Mouse (Mus musculus): ENCODE measurements around the gene Abhd15. TPM values are rescaled to one million over a fixed set of nuclear protein-coding genes. Genes with fewer than 3 reads are reported as not detected.
A peak's percentile ranks its signal among the peaks of the same experiment; 100 is the strongest.

The Abhd15 gene
- total RNA-seq, 1 experiment from 2014 or later = 9.4 TPM

DNA sequence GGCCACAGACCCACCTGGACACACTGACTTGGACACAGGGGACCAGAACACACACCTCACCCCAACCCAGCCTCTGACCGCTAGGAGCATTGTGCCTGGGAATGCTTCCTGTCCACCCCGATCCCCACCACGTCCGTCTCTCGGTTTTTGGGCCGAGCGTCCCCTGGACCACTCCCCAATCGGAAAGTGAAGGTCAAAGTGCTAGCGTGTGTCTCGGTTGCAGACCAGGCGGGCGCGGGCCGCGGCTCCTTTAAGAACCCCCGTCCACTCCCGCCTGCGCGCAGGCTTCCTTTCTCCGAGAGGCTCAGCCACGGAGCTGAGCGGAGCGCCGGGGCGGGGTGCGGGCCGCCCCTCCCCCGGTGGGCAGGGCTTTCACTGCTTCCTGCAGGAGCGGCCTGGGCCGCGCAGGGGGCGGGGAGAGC, 22.0 kb upstream of the Abhd15 start:
- ATAC-seq (replicated peaks; ENCODE audit: low read depth, poor library complexity, severe bottlenecking) = peak; percentile 53

DNA sequence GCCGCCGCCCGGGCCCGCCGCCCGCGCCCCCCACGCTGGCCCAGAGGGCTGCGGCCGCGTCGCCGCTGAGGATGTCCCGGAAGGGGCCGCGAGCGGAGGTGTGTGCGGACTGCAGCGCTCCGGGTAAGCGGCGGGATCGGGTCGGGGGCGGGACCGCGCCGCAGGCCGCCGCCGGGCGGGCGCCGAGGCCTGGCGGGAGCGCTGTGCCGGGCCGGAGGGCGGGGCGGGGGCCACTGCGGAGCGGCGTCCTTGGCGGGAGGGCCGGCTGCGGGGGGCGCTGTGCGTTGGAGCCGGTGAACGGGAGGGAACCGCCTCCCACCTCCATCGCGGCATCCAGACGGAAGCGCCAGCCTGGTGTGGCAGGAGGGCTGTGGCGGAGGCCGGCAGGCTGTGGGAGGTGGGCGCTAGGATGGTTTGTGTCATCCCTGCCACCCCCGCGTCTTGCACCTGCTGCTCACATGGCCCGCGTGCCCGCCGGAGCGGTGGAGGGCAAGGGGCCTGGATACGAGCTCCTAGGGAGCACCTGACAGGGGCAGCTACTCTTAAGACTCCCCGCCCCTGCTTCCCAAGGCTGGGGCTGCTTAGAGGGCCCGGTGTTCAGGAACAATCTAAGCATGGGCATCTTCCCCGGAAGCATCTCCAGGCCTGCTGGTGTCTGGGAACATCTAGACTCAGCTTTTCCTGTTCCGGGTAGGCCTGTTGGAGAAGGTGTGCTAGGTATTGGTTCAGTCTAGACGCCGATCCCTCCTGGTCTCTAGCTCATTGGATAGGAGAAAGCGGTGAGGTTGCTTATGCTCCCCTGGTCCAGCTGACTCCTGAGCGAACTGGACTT, 21.2 kb upstream of the Abhd15 start, which contains the start of gene Git1:
Git1 (plus strand) TSS at position 51 of the 832 bp plus-strand sequence.
- ATAC-seq (replicated peaks; ENCODE audit: low read depth, poor library complexity, severe bottlenecking) = no peak

DNA sequence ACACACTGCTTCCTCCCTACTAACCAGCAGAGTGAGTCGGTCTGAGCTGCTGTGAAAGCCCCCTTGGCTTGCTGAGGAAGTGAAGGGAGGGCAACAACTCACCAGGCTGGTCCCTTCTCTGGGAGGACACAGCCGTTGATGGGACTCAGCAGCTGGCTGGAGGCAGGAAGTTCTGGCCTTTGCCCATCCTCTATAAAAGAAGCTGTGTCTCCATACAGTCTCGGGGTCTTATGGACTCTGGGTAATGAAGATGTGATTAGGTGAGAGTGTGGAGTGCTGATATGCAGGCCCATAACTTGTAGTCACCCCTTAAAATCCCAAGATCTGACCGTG, 20.6 kb upstream of the Abhd15 start:
- no peak for ATAC-seq (replicated peaks; ENCODE audit: low read depth, poor library complexity, severe bottlenecking)

DNA sequence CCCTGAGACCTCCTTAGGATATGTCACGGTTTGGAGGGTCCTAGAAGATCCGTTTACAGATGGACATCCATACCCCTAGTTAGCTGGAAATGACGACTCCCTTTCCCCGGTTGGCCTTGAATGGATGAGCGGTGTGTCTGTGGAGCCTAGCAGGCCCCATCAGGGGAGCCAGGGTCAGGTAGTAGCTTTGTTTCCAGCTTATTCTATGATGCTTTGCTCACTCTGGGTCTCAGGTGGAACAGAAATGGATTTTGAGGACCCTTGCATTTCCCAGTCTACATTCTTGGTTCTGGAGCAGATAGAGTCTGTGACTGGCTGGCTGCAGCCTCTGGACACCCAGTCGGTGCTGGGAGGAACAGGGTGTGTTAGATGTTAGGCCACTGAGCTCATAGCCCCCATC, 20.1 kb upstream of the Abhd15 start:
- no peak for ATAC-seq (replicated peaks; ENCODE audit: low read depth, poor library complexity, severe bottlenecking)

DNA sequence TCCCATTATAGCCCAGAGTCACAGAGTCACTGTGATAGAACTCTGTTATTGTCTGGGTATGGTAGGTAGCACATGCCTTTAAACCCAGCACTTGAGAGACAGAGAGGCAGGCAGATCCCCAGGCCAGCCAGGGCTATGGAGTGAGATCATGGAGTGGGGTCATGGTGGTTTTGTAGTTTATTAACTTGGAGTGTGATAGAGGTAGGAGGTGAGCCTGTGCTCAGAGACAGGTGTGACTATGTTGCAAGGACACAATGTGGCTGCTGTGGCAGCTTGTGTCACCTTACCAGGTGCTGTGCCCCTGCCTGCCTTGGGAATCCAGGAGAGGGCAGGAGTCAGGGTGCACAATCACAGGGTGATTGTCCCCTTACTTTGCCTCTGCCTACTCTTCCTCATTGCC, 19.4 kb upstream of the Abhd15 start:
- ATAC-seq (replicated peaks; ENCODE audit: low read depth, poor library complexity, severe bottlenecking) = no peak

DNA sequence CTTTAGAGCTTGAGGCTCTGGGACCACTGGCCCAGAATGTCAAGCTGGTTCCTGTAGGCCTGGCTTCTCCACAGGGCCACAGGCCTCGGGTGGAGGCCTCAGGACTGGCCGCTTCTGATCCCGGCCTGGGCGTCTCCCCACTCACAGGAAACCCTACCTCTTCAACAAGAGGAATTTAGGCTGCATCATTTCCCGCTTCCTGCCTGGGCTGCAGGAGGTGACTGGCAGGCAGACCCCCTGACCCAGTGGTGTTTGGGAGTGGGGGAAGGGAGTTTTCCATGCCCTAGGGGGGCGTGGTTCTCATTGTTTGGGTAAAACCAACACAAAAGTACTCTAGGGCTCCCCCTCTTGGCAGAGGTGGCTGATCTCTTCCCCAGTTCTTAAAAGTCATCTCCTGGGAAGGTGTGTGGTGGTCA, 17.6 kb upstream of the Abhd15 start:
- ATAC-seq (replicated peaks; ENCODE audit: low read depth, poor library complexity, severe bottlenecking) = peak; percentile 28

DNA sequence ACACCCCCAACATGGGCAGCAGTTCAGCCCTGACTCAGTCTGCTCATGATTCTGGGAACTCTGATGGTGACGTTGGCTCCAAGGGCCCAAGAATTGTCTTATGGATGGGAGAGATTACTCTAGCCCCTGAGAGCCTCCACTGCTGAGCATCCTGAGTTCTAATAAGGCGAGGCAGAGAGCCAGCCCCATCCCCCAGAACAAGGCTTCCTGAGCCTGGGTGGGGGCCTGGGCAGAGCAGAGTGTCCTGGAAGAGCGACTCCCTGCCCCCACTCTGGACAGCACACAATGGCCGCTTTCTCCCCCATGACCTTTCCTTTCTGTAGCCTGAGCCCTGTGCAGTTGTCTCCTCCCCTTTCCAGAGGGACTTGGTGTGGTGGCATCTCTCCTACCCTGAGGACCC, 17.1 kb upstream of the Abhd15 start:
- ATAC-seq (replicated peaks; ENCODE audit: low read depth, poor library complexity, severe bottlenecking) = no peak

DNA sequence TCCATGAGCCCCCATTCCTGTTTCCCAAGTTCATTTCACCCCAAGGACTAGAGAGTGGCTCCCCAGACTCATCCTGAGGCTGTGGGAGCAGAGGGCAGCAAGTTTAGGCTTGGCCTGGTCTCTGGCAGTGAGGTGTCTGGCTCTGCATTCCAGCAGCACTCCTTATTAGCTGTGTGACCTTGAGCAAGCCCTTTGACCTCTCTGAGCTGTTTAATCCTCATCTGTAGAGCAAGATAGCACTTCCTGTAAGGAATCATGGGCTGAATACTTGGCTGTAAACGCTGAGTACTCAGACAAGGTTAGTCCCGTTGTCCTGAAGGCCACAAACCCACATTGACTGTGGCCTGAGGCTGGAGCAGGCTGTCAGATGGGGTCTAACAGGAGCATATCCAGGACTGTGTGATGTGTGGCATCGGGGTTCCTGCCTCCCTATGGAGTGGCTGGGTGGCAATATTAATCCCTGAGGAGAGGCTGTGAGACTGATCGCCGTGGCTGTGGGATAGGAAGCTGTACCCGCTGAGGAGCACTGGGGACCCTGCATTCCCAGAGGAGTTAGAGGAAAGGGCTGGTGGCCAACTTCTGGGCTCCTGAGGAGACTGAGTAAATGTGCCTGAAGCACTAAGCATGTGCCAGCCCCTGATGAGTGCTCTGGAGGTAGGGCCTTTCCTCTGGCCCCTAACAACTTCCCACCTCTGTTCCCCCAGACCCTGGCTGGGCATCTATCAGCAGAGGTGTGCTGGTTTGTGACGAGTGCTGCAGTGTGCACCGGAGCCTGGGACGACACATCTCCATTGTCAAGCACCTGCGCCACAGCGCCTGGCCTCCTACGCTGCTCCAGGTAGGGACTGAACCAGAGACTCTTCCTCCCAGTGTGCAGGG, 16.4 kb upstream of the Abhd15 start:
- no peak for ATAC-seq (replicated peaks; ENCODE audit: low read depth, poor library complexity, severe bottlenecking)

DNA sequence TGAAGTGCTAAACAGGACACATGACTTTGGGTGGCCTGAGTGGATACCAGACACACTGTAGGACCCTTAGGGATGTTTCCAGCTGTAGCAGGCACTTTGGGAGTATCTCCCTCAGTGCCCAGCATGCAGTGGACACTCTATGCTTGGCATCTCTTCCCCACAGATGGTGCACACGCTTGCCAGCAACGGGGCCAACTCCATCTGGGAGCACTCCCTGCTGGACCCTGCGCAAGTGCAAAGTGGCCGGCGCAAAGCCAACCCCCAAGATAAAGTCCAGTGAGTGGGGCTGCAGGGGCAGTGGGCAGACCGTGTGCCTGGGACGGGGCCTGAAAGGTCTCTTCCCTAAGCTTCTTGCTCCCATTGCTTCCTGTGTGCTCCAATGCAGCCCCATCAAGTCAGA, 15.6 kb upstream of the Abhd15 start:
- ATAC-seq (replicated peaks; ENCODE audit: low read depth, poor library complexity, severe bottlenecking) = no peak

DNA sequence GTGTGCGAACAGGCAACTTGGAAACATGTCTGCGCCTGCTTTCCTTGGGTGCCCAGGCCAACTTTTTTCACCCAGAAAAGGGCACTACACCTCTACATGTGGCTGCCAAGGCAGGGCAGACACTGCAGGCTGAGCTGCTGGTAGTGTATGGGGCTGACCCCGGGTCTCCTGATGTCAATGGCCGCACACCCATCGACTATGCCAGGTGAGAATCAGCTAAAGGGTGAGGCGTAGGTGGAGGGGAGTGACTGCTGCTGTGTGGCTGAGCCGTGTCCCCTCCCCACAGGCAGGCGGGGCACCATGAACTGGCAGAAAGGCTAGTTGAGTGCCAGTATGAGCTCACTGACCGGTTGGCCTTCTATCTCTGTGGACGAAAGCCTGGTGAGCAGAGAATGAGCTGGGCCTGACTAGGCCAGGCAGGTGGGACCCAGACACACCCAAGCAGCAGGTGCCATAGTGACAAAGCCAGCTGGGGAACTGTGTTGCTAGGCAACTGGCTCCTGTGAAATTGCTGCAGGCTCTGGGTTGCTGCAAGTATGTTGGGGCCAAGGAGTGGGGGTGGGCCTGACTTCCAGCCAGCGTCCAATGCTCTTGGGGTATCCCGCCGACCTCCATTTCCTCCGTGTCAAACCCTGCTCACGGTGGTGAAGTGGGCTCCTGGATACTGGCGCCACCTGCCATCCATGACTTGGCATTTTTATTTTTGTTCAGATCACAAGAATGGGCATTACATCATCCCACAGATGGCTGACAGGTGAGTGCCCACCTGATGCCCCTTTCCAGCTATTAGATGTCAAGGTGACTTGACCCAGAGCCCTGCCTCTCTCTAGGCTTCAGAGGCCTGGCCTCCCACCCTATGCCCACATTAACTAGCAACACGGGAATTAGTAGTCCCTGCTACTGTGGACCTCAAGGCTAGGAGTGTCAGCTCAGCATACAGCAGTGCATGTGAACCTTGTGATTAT, 14.3 kb upstream of the Abhd15 start:
- ATAC-seq (replicated peaks; ENCODE audit: low read depth, poor library complexity, severe bottlenecking) = no peak

DNA sequence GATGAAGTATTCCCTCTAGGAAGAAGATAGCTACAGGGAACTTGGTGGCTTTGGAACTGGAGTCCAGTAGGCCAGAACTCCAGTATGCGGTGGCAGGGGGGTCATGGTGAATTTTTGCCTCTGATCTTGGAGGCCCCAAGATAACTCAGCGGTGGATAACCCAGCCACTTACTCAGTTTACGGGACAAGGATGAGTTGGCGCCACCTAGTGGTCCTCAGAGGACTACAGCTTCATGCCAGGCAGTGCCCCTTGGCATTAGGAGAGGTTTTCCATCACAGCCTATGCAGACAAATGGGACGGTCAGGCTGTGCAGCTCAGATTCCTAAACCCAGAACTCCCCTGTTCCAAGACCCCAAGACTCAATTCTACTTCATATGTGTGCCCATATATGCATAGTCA, 13.5 kb upstream of the Abhd15 start:
- ATAC-seq (replicated peaks; ENCODE audit: low read depth, poor library complexity, severe bottlenecking) = peak; percentile 75

DNA sequence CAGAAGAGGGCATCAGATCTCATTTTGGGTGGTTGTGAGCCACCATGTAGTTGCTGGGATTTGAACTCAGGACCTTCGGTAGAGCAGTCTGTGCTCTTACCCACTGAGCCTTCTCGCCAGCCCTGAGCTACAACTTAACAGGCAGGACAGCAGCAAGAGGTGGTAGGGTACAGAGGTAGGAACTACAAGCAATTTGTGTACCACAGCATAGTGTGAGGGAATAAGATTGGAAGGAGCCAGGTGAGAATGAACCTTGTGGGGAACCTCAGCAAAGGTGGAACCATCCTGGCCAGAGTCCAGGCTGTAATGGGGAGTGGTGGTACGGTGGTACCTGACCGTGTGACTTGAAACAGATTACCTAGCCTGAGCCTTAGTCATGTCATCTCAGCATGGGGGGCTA, 12.9 kb upstream of the Abhd15 start:
- ATAC-seq (replicated peaks; ENCODE audit: low read depth, poor library complexity, severe bottlenecking) = no peak

DNA sequence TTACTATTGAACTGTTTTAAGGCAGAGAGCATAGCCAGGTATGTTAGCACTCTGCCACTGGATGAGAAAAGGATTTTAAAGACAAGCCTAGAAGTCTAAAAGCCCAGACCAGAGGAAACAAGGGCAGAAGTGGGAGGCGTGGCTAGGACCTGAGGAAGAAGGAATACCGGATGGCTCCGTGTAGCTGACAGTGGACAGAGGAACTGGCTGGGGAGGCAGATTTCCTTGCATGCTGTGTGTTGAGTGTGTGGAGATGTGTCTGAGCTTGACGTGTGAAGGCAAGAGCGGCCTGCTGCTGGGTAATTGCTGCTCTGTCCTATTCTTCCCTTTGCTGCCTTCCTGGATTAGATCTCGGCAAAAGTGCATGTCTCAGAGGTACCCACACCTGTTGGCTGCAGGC, 12.4 kb upstream of the Abhd15 start:
- ATAC-seq (replicated peaks; ENCODE audit: low read depth, poor library complexity, severe bottlenecking) = no peak

DNA sequence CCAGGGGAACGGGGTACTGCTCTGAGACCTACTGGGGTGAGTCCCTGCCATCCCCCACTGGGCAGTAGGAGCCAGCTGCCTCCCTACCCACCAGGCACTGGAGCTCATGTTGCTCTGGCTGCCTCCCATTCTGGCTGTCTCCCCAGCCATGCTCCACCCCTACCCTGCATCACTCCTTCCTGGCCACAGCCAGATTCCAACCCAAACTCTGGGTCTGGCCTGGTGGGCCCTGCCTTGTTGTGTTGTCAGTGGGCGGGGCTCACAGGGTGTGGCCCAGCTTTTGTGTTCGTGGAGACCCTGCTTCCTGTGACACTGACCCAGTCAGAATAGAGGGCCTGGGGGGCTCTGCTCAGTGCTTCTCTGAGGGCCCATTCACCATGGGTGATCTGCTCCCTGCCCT, 11.4 kb upstream of the Abhd15 start:
- no peak for ATAC-seq (replicated peaks; ENCODE audit: low read depth, poor library complexity, severe bottlenecking)

DNA sequence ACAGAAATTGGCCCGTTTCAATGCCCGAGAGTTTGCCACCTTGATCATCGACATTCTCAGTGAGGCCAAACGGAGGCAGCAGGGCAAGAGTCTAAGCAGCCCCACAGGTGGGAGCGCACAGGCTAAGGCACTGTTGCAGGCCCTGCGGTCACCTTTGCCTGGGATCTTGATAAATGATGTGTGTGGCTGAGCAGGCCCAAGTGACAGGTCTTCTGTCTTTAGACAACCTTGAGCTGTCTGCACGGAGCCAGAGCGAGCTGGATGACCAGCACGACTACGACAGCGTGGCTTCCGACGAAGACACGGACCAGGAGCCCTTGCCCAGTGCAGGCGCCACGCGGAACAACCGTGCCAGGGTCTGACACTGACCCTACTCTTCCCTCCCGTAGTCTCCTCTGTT, 10.5 kb upstream of the Abhd15 start:
- ATAC-seq (replicated peaks; ENCODE audit: low read depth, poor library complexity, severe bottlenecking) = no peak

DNA sequence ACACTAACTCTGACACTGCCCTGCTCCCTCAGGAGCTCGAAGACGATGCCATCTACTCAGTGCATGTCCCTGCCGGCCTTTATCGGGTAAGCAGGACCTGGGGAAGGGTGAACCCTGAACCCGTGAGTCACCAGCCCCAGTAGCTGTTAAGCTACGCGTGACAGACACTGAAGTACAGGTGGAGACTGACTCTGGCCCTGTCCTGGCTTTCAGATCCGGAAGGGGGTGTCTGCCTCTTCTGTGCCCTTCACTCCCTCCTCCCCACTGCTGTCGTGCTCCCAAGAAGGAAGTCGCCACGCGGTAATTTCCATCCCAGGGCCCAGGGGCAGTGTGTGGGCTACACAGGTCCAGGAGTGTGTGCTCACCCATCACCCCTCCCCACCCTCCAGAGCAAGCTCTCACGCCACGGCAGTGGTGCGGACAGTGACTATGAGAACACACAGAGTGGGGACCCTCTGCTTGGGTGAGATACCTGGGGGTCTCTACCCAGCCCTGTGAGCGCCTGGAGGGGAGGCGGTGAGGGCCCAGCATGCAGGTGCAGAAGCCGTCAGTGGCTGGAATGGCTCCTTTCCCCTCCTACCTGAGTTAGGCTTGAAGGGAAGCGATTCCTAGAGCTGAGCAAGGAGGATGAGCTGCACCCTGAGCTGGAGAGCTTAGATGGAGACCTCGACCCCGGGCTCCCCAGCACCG, 9.5 kb upstream of the Abhd15 start:
- ATAC-seq (replicated peaks; ENCODE audit: low read depth, poor library complexity, severe bottlenecking) = no peak

DNA sequence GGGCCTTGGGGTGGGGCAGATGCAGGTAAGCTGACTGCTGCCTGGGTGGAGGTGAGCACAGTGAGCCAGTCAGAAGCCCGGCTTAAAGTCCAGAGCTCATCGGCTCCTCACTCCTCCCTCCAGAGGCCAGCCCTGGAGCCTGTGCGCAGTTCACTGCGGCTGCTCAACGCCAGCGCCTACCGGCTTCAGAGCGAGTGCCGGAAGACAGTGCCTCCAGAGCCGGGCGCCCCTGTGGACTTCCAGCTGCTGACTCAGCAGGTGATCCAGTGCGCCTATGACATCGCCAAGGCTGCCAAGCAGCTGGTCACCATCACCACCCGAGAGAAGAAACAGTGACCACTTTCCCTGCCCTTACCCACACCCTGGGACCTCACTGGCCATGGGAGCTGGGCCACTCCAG, 8.6 kb upstream of the Abhd15 start:
- ATAC-seq (replicated peaks; ENCODE audit: low read depth, poor library complexity, severe bottlenecking) = no peak

DNA sequence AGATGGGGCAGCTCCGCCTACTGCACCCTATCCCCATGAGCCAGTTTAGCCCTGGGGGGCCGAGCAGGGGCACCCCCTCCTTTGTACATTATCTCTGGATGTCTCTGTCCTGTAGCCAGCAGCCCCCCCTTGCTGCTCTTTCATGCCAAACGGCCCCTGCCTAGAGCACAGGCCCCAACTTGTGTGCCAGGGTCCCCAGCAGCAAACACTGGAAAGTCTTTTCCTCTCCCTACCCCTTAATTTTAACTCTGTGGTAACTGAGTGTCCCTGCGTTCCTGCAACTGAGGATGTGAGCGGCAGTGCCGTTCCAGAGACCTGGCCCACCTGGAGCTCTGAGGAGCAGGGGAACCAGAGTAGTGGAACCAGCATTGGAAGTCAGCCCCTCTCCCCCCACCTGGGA, 8.0 kb upstream of the Abhd15 start:
- ATAC-seq (replicated peaks; ENCODE audit: low read depth, poor library complexity, severe bottlenecking) = no peak

DNA sequence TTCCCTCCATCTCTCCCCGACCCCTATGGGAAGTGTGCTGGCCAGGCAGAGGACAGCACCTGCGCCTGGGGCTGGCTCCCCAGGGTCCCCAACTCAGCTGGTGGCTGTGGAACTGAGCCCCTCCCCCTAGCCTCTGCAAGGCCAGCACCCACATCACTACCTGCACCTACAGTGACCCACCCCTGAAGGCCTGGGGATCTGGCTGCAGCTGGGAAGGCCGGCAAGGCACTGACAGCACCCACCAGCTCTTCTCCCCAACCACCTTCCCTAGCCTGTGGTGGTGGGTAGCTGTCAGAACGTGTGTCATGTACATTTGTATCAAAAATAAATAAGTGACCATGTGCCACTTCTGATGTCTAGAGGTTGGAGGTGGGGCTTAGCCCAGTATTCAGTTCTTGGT, 7.5 kb upstream of the Abhd15 start:
- no peak for ATAC-seq (replicated peaks; ENCODE audit: low read depth, poor library complexity, severe bottlenecking)
